Mouse (Mus musculus) embryonic facial prominence, embryonic 15.5 days (tissue): ENCODE results near the gene 2810006K23Rik. TPM values are rescaled to one million over a fixed set of nuclear protein-coding genes. Genes with fewer than 3 reads are reported as not detected.
"Not testable (repeated sequence)": the region's sequence is repeated elsewhere in the genome, so short reads cannot be mapped to it uniquely, and the experiment has no call there.

Experiments
- ATAC-seq: fragments of 200-750 bp; cut with Nextera tagmentation; 2 replicates; pipeline ENCODE4 v1.8.0; 2017; ENCODE audit warnings: low read depth, moderate TSS enrichment; ENCODE audit not compliant: insufficient number of reproducible peaks, low FRiP score, low TSS enrichment
- H3K27ac ChIP-seq: fragments of 300-500 bp; sonication (generic); replicated peaks from 2 replicates; pipeline ENCODE4 v1.5.1; 2015; ENCODE audit warnings: mild to moderate bottlenecking, inconsistent platforms
- H3K27me3 ChIP-seq: fragments of 300-500 bp; sonication (generic); 2 replicates; pipeline ENCODE4 v1.6.1; 2015; ENCODE audit warnings: inconsistent platforms
- H3K36me3 ChIP-seq: fragments of 300-500 bp; sonication (generic); 2 replicates; pipeline ENCODE4 v1.6.1; 2015; ENCODE audit warnings: mild to moderate bottlenecking, inconsistent platforms
- H3K4me1 ChIP-seq: fragments of 300-500 bp; sonication (generic); 2 replicates; pipeline ENCODE4 v1.6.1; 2015; ENCODE audit warnings: inconsistent platforms
- H3K4me2 ChIP-seq: fragments of 300-500 bp; sonication (generic); replicated peaks from 2 replicates; pipeline ENCODE4 v1.6.1; 2015; ENCODE audit warnings: mild to moderate bottlenecking, inconsistent platforms
- H3K4me3 ChIP-seq: fragments of 300-500 bp; sonication (generic); replicated peaks from 2 replicates; pipeline ENCODE4 v1.5.1; 2015; ENCODE audit warnings: mild to moderate bottlenecking, inconsistent platforms
- H3K9ac ChIP-seq: fragments of 300-500 bp; sonication (generic); 2 replicates; pipeline ENCODE4 v1.6.1; 2015; ENCODE audit warnings: inconsistent platforms
- H3K9me3 ChIP-seq: fragments of 300-500 bp; sonication (generic); replicated peaks from 2 replicates; pipeline ENCODE4 v1.6.1; 2016; ENCODE audit warnings: inconsistent platforms
- WGBS: fragments of 180-500 bp; shearing (Covaris S2); methylation state at CpG from one replicate; pipeline ENCODE4 v1.1.7; 2015; 5-methylcytosine and 5-hydroxymethylcytosine counted together
- polyA plus RNA-seq: library from polyadenylated mRNA; unstranded; fragments of >200 nt; fragmentation: Nextera tagmentation; extraction: Ambion mirVana; gene quantifications from 2 replicates; pipeline ENCODE4 v1.2.1, GENCODE M21; 2015

Gene 2810006K23Rik
- polyA plus RNA-seq, 1 experiment from 2014 or later: 17.8 TPM

DNA sequence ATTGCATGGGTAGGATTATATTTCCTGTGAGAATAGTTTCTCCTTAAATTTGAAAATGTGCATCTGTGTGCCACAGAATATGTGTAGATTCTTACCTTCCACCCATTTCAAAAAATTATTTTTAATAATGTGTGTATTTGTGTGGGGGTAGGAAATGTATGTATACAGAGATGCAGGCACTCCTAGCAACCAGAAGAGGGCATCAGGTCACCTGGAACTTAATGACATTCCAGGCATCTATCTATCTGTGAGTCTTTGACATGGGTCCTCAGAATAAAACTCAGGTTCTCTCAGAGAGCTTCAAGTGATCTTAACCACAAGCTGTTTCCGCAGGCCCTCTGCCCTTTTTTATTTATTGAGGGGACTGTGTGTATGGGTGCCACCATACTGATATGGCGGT lies 31.8 kb downstream of the 2810006K23Rik start:
- no peak overlapping the region for H3K27ac ChIP-seq
- WGBS: 85% methylated on average over 2 of the region's 2 CpGs
- no peak overlapping the region for H3K4me3 ChIP-seq
- no peaks in the 10 kb centered on the region for H3K9me3 ChIP-seq
- no peaks in the 10 kb centered on the region for H3K4me1 ChIP-seq
- no peak overlapping the region for H3K4me2 ChIP-seq
- H3K36me3 ChIP-seq: no peaks in the 10 kb centered on the region
- ATAC-seq: no peak
- H3K9ac ChIP-seq: no peak overlapping the region
- no peaks in the 10 kb centered on the region for H3K27me3 ChIP-seq

DNA sequence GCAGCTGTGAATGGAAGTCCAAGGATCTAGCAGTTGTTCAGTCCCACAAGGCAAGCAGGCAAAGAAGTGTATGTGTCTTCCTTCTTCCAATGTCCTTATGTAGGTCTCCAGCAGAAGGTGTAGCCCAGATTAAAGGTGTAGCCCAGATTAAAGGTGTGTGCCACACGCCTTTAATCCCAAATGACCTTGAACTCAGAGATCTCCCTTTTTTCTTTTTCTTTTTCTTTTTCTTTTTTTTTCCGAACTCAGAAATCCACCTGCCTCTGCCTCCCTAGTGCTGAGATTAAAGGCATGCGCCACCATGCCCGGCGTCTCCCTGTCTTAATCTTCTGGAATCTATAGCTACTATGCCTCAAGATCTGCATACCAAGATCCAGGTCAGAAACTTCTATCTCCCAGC lies 35.1 kb downstream of the 2810006K23Rik start, which contains the start of gene Cdk2ap1:
TSS of gene Cdk2ap1 (minus strand) at position 101 of the 400 bp plus-strand sequence.
- H3K4me3 ChIP-seq, H3K9ac ChIP-seq, H3K27me3 ChIP-seq, H3K27ac ChIP-seq, H3K4me1 ChIP-seq, ATAC-seq, H3K9me3 ChIP-seq, H3K36me3 ChIP-seq, H3K4me2 ChIP-seq: not testable (repeated sequence)
- WGBS: 93% methylated on average over 5 of the region's 5 CpGs

DNA sequence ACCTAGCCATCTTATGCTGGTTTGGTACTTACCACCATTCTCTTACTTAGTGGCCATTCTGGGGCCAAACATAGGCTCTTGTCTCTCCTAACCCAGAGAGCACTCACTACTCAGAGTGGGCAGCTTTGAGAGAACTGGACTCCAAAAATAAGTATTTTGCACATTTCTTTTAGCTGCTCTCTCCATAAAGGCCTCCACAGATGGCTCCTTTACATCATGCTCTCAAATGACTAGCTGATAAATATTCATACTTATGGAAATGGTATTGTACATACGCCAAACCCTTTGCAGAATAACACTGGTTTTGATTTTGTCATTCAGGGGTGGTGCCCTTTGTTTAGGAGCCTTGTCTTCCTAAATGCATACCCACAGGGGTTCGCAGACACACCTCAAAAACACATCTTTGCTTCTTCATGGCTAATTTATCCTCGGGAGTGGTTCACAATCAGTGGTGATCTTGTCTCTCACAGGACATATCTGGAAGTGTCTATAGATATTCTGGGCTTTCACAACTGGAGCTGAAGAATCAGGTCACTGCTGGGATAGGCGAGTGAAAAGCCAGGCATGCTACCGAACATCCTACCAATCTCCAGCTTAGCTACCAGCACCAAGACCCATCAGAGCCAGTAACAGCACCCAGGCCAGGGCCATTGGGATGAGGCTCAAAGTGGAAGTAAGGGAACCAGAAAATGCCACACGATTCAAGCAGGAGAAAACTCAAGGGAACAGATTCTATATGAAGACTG lies 36.5 kb downstream of the 2810006K23Rik start:
- 76% methylated on average over 6 of the region's 6 CpGs for WGBS
- ATAC-seq: no peak
- H3K9me3 ChIP-seq: no peaks in the 10 kb centered on the region
- H3K27me3 ChIP-seq: no peaks in the 10 kb centered on the region
- H3K27ac ChIP-seq: no peak overlapping the region
- H3K4me2 ChIP-seq: no peak overlapping the region
- peaks cover 12% of the 10 kb centered on the region for H3K36me3 ChIP-seq
- no peaks in the 10 kb centered on the region for H3K4me1 ChIP-seq
- no peak overlapping the region for H3K4me3 ChIP-seq
- H3K9ac ChIP-seq: no peak overlapping the region

DNA sequence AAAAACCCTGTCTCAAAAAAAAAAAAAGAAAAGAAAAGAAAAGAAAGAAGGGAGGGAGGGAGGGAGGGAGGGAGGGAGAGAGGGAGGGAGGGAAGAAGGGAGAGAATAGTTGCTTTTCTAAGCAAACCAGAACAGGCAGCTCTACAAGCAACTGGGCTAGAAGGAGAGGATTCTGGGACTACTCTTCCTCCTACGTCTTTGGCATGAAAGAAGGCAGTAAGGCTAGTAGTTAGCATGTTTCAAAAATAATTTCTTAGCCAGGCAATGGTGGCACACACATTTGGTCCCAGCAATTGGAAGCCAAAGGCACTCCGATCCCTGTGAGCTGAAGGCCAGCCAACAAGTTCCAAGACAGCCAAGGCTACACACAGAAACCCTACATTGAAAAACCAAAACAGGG lies 37.9 kb downstream of the 2810006K23Rik start:
- Histone ChIP-seq H3K9me3 (no peaks in the 10 kb centered on the region), H3K27me3 (no peaks in the 10 kb centered on the region), H3K4me3 (no peak overlapping the region), H3K36me3 (peaks cover 24% of the 10 kb centered on the region), H3K4me2 (no peak overlapping the region), H3K27ac (no peak overlapping the region), H3K4me1 (no peaks in the 10 kb centered on the region), H3K9ac (no peak overlapping the region)
- ATAC-seq: no peak
- 83% methylated on average over 2 of the region's 2 CpGs for WGBS

DNA sequence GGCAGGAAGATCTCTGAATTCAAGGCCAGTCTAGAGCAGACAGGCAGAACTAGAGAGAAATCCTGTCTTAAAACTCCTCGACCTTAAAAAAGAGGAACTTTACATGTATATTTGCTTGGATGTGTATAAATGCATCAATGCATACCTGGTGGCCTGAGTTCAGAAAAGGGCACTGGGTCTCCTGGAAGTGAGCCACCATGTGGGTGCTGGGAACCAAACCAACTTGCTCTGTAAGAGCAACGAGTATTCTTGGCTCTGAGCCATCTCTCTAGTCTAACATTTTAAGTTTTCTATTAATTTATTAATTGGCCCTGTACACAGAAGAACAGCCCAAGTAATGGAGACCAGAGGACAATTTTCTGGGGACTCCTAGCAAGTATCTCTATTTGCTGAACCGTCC lies 38.8 kb downstream of the 2810006K23Rik start:
- 77% methylated on average over 3 of the region's 3 CpGs for WGBS
- Histone ChIP-seq H3K27ac (no peak overlapping the region), H3K4me3 (no peak overlapping the region), H3K4me1 (no peaks in the 10 kb centered on the region), H3K9ac (no peak overlapping the region), H3K9me3 (no peaks in the 10 kb centered on the region), H3K4me2 (no peak overlapping the region), H3K27me3 (no peaks in the 10 kb centered on the region), H3K36me3 (peaks cover 34% of the 10 kb centered on the region)
- ATAC-seq: no peak

DNA sequence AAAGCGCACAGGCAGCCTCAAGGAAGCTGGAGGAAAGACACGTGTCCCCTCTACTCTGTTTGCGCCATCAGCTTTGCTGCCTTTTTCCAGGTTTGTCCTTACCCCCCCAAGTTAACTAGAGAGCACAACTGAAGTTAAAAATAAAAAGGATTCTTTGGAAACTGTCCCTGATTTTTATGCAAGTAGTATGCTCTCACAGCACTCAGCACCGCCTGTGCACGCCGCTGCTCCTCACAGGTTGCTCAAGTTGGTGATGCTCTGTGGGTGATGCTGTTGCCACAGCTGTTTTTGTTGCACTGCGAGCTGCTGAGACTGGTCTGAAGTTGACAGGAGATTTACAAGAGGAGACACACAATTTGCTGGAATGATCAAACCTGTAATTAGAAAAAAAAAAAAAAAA lies 46.4 kb downstream of the 2810006K23Rik start:
- H3K4me1 ChIP-seq: no peaks in the 10 kb centered on the region
- no peaks in the 10 kb centered on the region for H3K9me3 ChIP-seq
- no peak for ATAC-seq
- no peak overlapping the region for H3K4me2 ChIP-seq
- H3K27me3 ChIP-seq: no peaks in the 10 kb centered on the region
- 94% methylated on average over 7 of the region's 7 CpGs for WGBS
- peaks cover 78% of the 10 kb centered on the region for H3K36me3 ChIP-seq
- no peak overlapping the region for H3K4me3 ChIP-seq
- no peak overlapping the region for H3K27ac ChIP-seq
- H3K9ac ChIP-seq: no peak overlapping the region

DNA sequence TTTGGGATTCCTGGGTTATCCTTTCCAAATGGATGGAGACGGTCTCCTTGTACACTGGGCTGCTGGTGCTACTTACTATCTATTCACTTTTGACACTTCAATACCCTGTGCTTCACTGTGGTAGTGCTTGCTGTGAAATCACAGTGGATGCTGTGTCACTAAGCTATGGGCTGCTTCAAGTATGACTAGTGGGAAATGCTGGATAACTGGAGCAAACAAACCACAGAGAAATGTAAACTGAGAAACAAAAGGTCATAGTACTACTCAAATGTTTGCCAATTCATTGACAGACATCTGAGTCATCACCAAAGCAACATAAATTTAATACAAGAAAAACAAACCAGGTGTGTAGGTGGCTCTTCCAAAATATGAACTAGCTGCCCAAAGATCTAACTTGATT lies 48.5 kb downstream of the 2810006K23Rik start:
- peaks cover 75% of the 10 kb centered on the region for H3K36me3 ChIP-seq
- H3K27me3 ChIP-seq: no peaks in the 10 kb centered on the region
- H3K4me2 ChIP-seq: no peak overlapping the region
- H3K9ac ChIP-seq: no peak overlapping the region
- H3K4me3 ChIP-seq: no peak overlapping the region
- H3K9me3 ChIP-seq: no peaks in the 10 kb centered on the region
- 90% methylated on average over 1 of the region's 1 CpGs for WGBS
- no peaks in the 10 kb centered on the region for H3K4me1 ChIP-seq
- H3K27ac ChIP-seq: no peak overlapping the region
- ATAC-seq: no peak

DNA sequence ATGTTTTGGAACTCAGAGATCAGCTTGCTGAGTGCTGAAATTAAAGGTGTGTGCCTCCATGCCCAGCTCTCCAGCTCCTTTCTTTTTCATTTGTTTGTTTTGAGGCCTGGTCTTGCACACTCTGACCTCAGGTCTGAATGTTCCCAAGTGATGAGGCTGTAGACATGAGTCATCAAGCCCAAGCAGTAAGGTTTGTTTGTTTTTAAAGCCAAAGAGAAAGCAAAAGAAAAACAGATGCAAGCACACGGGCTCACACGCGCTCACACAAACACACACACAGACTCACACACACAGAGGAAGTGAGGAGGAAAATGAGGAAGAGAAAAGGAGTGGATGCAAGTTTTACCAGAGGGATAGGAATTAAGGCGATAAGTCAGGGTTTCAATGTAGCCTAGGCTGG lies 49.3 kb downstream of the 2810006K23Rik start:
- ATAC-seq: no peak
- no peak overlapping the region for H3K4me2 ChIP-seq
- H3K27me3 ChIP-seq: no peaks in the 10 kb centered on the region
- peaks cover 75% of the 10 kb centered on the region for H3K36me3 ChIP-seq
- no peaks in the 10 kb centered on the region for H3K9me3 ChIP-seq
- no peak overlapping the region for H3K9ac ChIP-seq
- 88% methylated on average over 4 of the region's 4 CpGs for WGBS
- H3K4me1 ChIP-seq: no peaks in the 10 kb centered on the region
- H3K27ac ChIP-seq: no peak overlapping the region
- no peak overlapping the region for H3K4me3 ChIP-seq

DNA sequence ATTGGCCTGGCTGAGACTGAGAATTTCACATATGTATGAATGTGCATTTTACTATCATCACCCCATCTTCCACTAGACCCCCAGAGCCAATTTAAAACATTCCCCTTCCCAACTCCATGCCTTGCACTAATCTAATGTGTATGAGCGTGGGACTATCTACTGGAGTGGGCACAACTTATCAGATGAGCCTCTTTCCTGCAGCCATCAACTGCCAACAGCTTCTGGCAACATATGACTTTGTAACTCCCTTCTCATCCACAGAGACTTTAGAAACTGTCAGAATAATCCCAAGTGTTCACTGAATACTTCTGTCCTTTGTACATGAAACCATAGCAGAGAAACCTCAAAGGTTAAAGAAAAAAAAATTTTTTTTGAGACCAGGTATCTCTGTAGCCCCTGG lies 52.2 kb downstream of the 2810006K23Rik start:
- ATAC-seq: no peak
- no peak overlapping the region for H3K9ac ChIP-seq
- H3K9me3 ChIP-seq: no peaks in the 10 kb centered on the region
- H3K27ac ChIP-seq: no peak overlapping the region
- peaks cover 81% of the 10 kb centered on the region for H3K36me3 ChIP-seq
- no peak overlapping the region for H3K4me2 ChIP-seq
- WGBS: 95% methylated on average over 1 of the region's 1 CpGs
- no peaks in the 10 kb centered on the region for H3K27me3 ChIP-seq
- H3K4me3 ChIP-seq: no peak overlapping the region
- no peaks in the 10 kb centered on the region for H3K4me1 ChIP-seq

DNA sequence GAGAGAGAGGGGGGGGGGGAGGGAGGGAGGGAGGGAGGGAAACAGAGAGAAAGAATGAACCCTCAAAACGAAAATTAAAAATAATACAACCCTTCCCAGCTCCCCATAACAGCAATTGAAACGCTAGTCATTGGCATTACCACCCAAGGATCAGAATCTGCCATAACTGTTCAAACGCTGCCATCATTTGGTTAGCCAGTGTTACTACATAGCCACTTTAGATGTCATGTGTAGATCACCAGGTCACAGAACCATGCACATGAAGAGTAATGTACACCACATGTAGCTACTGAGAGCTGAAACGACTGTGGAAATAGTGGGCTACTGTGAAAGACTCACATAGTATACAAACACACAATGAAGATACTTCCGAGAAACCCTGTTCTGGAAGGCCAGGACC lies 60.0 kb downstream of the 2810006K23Rik start:
- no peak overlapping the region for H3K27ac ChIP-seq
- H3K9me3 ChIP-seq: no peaks in the 10 kb centered on the region
- WGBS: 61% methylated on average over 5 of the region's 5 CpGs
- no peak overlapping the region for H3K4me3 ChIP-seq
- H3K36me3 ChIP-seq: peaks cover 87% of the 10 kb centered on the region
- no peaks in the 10 kb centered on the region for H3K4me1 ChIP-seq
- H3K9ac ChIP-seq: no peak overlapping the region
- no peak overlapping the region for H3K4me2 ChIP-seq
- ATAC-seq: no peak
- H3K27me3 ChIP-seq: no peaks in the 10 kb centered on the region
